ENCODE assay signal across 32 mouse cellular contexts in the genomic region with DNA sequence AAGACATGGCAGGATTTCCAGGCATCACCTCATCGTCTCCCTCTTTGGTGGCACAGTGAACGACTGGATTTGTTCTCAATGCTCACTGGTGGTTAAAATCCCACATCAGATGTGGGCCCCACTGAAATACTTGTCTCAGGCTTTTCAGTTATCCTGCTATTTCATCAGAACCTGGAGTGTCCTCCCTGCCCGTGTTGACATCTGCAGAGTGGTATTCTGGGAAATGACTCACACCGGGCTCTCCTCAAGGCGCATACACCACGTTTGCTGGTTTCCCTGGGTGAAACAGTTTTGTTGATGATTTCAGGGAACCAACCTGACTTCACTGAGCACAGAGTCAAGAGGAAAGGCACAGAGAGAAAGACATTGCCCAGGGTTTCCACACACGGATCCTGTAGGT. TPM values are rescaled to one million over a fixed set of nuclear protein-coding genes. Genes with fewer than 3 reads are reported as not detected.
DNase-seq lines count a peak whose midpoint lies in the region; ATAC-seq and TF ChIP-seq lines count a peak whose summit lies in the region.
"Had no signal": no experiment of that assay in that cellular context is flagged by ENCODE, and none has a peak within 500 bp of the region (broad histone marks: within the 10 kb centered on the region; RNA-seq: fewer than 3 reads in every experiment).

No protein-coding gene starts in this region.

- no peak overlapping the region for H3K4me3 ChIP-seq in gastrocnemius, adult 2 months
- H3K4me3 ChIP-seq: forebrain, embryonic 10.5 days; forebrain, embryonic 15.5 days; hindbrain, embryonic 12.5 days; intestine, embryonic 15.5 days; liver, embryonic 12.5 days; midbrain, embryonic 10.5 days; neural tube, embryonic 13.5 days had no signal

- ATAC-seq in megakaryocyte progenitor cell, adult 5-6 weeks (replicated peaks; ENCODE audit: poor library complexity): peak; percentile 53
- ATAC-seq: forebrain, embryonic 15.5 days; hindbrain, postnatal 0 days; intestine, embryonic 15.5 days; liver, embryonic 12.5 days; liver, postnatal 0 days; Patski had no signal

- no peak for TF ChIP-seq CTCF in gastrocnemius, adult 2 months (IDR thresholded peaks at IDR 0.05)

- DNase-seq in gastrocnemius, adult 2 months: no peak
- DNase-seq in gastrocnemius, postnatal 14 days: no peak
- DNase-seq in 3T3-L1 (ENCODE audit: low read depth, low spot score) (peak; percentile 77), adipocyte (ENCODE audit: low spot score) (peak; percentile 38)
- DNase-seq in cerebellum, adult 9-11 months: no peak
- no peak for DNase-seq in lung, postnatal 10 days
- no peak for DNase-seq in spleen, postnatal 14 days (ENCODE audit: low spot score in 2 of 2)
- DNase-seq: adrenal gland, postnatal 25 days; B cell, adult 2 months; cerebellum, adult 2 months; cerebellum, postnatal 36 days; heart, postnatal 36 days; kidney, adult 2 months; kidney, postnatal 36 days; layer of hippocampus, postnatal 36 days; left cerebral cortex, postnatal 4 days; liver, postnatal 0 days; lung, postnatal 14 days; retina, postnatal 1 day; right cerebral cortex, postnatal 25 days had no signal

- intact Hi-C loops in gastrocnemius, adult 2 months (cut with DNase I): loop anchor here (2.0 kb wide), 1 partner anchor 62 kb away; the partner anchor contains the start of gene Hspa2
- intact Hi-C loops in gastrocnemius, postnatal 14 days (cut with DNase I; ENCODE audit: low total_unique reads): loop anchor here (10.0 kb wide), 1 partner anchor 112 kb away; no protein-coding TSS in a partner anchor

- H3K27ac ChIP-seq in gastrocnemius, adult 2 months: peak overlapping the region; percentile 68; the same call in 1 of the 2 replicates
- H3K27ac ChIP-seq: forebrain, embryonic 10.5 days; forebrain, embryonic 15.5 days; hindbrain, embryonic 12.5 days; hindbrain, postnatal 0 days; intestine, embryonic 15.5 days; liver, embryonic 12.5 days; midbrain, embryonic 10.5 days; neural tube, embryonic 13.5 days had no signal

RNA-seq across cellular contexts. Expression of gene Ppp1r36, which starts 49.9 kb away (rescaled TPM):
- total RNA-seq in gastrocnemius, adult 2 months (2021): not detected
- under 1 TPM; 0.31 to 0.51 TPM for total RNA-seq in gastrocnemius, postnatal 14 days (2021)
- total RNA-seq in megakaryocyte progenitor cell, adult 5-6 weeks (2015): 0.39 and 0.72 TPM in 2 replicates
- 0.24 TPM in 1 of 2 replicates, not detected in the other for total RNA-seq in megakaryocyte progenitor cell, adult 5-6 weeks (2017)
- total RNA-seq: CH12.LX; gastrocnemius, adult 8-10 months; heart, postnatal 36 days had no signal

Comparison
In these comparisons a context has a peak if more than half of its experiments do, and no peak if none do; other contexts are left out.
1. DNase-seq: peak in 3T3-L1 (single experiment) and adipocyte (single experiment); none in gastrocnemius, adult 2 months (single experiment), gastrocnemius, postnatal 14 days (single experiment), cerebellum, adult 9-11 months (single experiment), lung, postnatal 10 days (single experiment) and spleen, postnatal 14 days (0 of 2).